Mouse (Mus musculus) cerebellum, adult 8-10 months (tissue): ENCODE measurements around the gene Ggnbp2.
A peak's percentile ranks its signal among the peaks of the same experiment; 100 is the strongest.

Experiments
- DNase-seq: peaks from one replicate; pipeline ENCODE4 v3.0.0; 2022

Gene Ggnbp2

GRCm38 (mm10) chr11:84870337-84871043 lies at the start of gene Ggnbp2:
Ggnbp2 (minus strand) TSS chr11:84870817.
- DNase-seq = peak; percentile 88

GRCm38 (mm10) chr11:84919951-84920350 lies 49.3 kb upstream of the Ggnbp2 start:
- DNase-seq = no peak

GRCm38 (mm10) chr11:84919276-84919675 lies 48.7 kb upstream of the Ggnbp2 start:
- peak; percentile 33 for DNase-seq

- peak; percentile 95 for DNase-seq
Measured at GRCm38 (mm10) chr11:84918425-84918824, 47.8 kb upstream of the Ggnbp2 start.

- no peak for DNase-seq
Measured at GRCm38 (mm10) chr11:84916703-84917300, 46.2 kb upstream of the Ggnbp2 start.

- peak; percentile 86 for DNase-seq
Measured at GRCm38 (mm10) chr11:84916053-84916702, 45.6 kb upstream of the Ggnbp2 start, which contains the start of gene Znhit3. Znhit3 (minus strand) TSS chr11:84916366.

GRCm38 (mm10) chr11:84914673-84915072 lies 44.1 kb upstream of the Ggnbp2 start:
- no peak for DNase-seq

- DNase-seq = no peak
Measured at GRCm38 (mm10) chr11:84910411-84910810, 39.8 kb upstream of the Ggnbp2 start.

GRCm38 (mm10) chr11:84908480-84908879 lies 37.9 kb upstream of the Ggnbp2 start:
- no peak for DNase-seq

GRCm38 (mm10) chr11:84907081-84907480 lies 36.5 kb upstream of the Ggnbp2 start:
- DNase-seq = no peak

- DNase-seq = no peak
Measured at GRCm38 (mm10) chr11:84904597-84905144, 34.1 kb upstream of the Ggnbp2 start.

GRCm38 (mm10) chr11:84893113-84893512 lies 22.5 kb upstream of the Ggnbp2 start:
- no peak for DNase-seq

- no peak for DNase-seq
Measured at GRCm38 (mm10) chr11:84891705-84892104, 21.1 kb upstream of the Ggnbp2 start.

GRCm38 (mm10) chr11:84889492-84889891 lies 18.9 kb upstream of the Ggnbp2 start:
- no peak for DNase-seq

GRCm38 (mm10) chr11:84888025-84888424 lies 17.4 kb upstream of the Ggnbp2 start:
- DNase-seq = no peak

- no peak for DNase-seq
Measured at GRCm38 (mm10) chr11:84886767-84887511, 16.3 kb upstream of the Ggnbp2 start.

- DNase-seq = no peak
Measured at GRCm38 (mm10) chr11:84886236-84886635, 15.6 kb upstream of the Ggnbp2 start.

GRCm38 (mm10) chr11:84885238-84885637 lies 14.6 kb upstream of the Ggnbp2 start:
- DNase-seq = no peak

GRCm38 (mm10) chr11:84882346-84882745 lies 11.7 kb upstream of the Ggnbp2 start:
- DNase-seq = no peak

GRCm38 (mm10) chr11:84880971-84881370 lies 10.4 kb upstream of the Ggnbp2 start:
- DNase-seq = no peak

GRCm38 (mm10) chr11:84880465-84880961 lies 9.9 kb upstream of the Ggnbp2 start:
- peak; percentile 47 for DNase-seq

- DNase-seq = peak; percentile 73
Measured at GRCm38 (mm10) chr11:84879772-84880464, 9.3 kb upstream of the Ggnbp2 start, which contains the start of the genes Myo19 and Pigw. Myo19 (plus strand) TSS chr11:84880148. Pigw (minus strand) TSS chr11:84880285.
